Mouse (Mus musculus): ENCODE results near the gene Cdyl. TPM values are rescaled to one million over a fixed set of nuclear protein-coding genes. Genes with fewer than 3 reads are reported as not detected.

Gene Cdyl
- polyA plus RNA-seq, 1 experiment from 2014 or later = 13.1 TPM

- peaks cover 12% of the 10 kb centered on the region for H3K4me1 ChIP-seq
These were observed 149.9 kb downstream of the Cdyl start for GRCm38 (mm10) chr13:35809252-35810159.

GRCm38 (mm10) chr13:35810160-35810537 is 150.5 kb downstream of the Cdyl start:
- H3K4me3 ChIP-seq (replicated peaks) = no peak overlapping the region
- H3K9me3 ChIP-seq (replicated peaks) = no peaks in the 10 kb centered on the region
- WGBS = 66% methylated on average over 6 of the region's 6 CpGs
- ATAC-seq (replicated peaks; ENCODE audit: low FRiP score) = no peak
- no peaks in the 10 kb centered on the region for H3K27me3 ChIP-seq
- peaks cover 12% of the 10 kb centered on the region for H3K4me1 ChIP-seq
- H3K4me2 ChIP-seq = no peak overlapping the region
- no peak overlapping the region for H3K27ac ChIP-seq
- no peaks in the 10 kb centered on the region for H3K36me3 ChIP-seq
- no peak overlapping the region for H3K9ac ChIP-seq

More at GRCm38 (mm10) chr13:35809252-35810159, 149.9 kb downstream of the Cdyl start:
- Histone ChIP-seq H3K36me3 (no peaks in the 10 kb centered on the region), H3K9me3 (replicated peaks) (no peaks in the 10 kb centered on the region), H3K9ac (no peak overlapping the region), H3K4me3 (replicated peaks) (no peak overlapping the region), H3K27ac (no peak overlapping the region), H3K4me2 (no peak overlapping the region), H3K27me3 (no peaks in the 10 kb centered on the region)
- ATAC-seq (replicated peaks; ENCODE audit: low FRiP score) = no peak
- 59% methylated on average over 5 of the region's 5 CpGs for WGBS

- Histone ChIP-seq H3K4me1 (peaks cover 12% of the 10 kb centered on the region), H3K27me3 (no peaks in the 10 kb centered on the region), H3K27ac (no peak overlapping the region), H3K36me3 (peaks cover 7% of the 10 kb centered on the region), H3K4me2 (no peak overlapping the region), H3K4me3 (replicated peaks) (no peak overlapping the region), H3K9me3 (replicated peaks) (no peaks in the 10 kb centered on the region), H3K9ac (no peak overlapping the region)
- no peak for ATAC-seq (replicated peaks; ENCODE audit: low FRiP score)
- 74% methylated on average over 11 of the region's 11 CpGs for WGBS
These were observed 151.9 kb downstream of the Cdyl start for GRCm38 (mm10) chr13:35811361-35812190.

- H3K4me2 ChIP-seq = no peak overlapping the region
- whole genome bisulfite sequencing = 58% methylated on average over 6 of the region's 6 CpGs
These were observed 152.5 kb downstream of the Cdyl start for GRCm38 (mm10) chr13:35812191-35812440.

GRCm38 (mm10) chr13:35813348-35814127 is 153.9 kb downstream of the Cdyl start:
- H3K9ac ChIP-seq = no peak overlapping the region
- peaks cover 28% of the 10 kb centered on the region for H3K4me1 ChIP-seq
- WGBS = 80% methylated on average over 7 of the region's 7 CpGs
- H3K36me3 ChIP-seq = peaks cover 26% of the 10 kb centered on the region
- H3K9me3 ChIP-seq (replicated peaks) = no peaks in the 10 kb centered on the region
- no peak for ATAC-seq (replicated peaks; ENCODE audit: low FRiP score)
- no peaks in the 10 kb centered on the region for H3K27me3 ChIP-seq
- H3K4me3 ChIP-seq (replicated peaks) = no peak overlapping the region
- H3K4me2 ChIP-seq = no peak overlapping the region
- no peak overlapping the region for H3K27ac ChIP-seq

More at GRCm38 (mm10) chr13:35812191-35812440, 152.5 kb downstream of the Cdyl start:
- Histone ChIP-seq H3K27ac (no peak overlapping the region), H3K27me3 (no peaks in the 10 kb centered on the region), H3K9ac (no peak overlapping the region), H3K36me3 (peaks cover 13% of the 10 kb centered on the region), H3K4me3 (replicated peaks) (no peak overlapping the region), H3K4me1 (peaks cover 13% of the 10 kb centered on the region), H3K9me3 (replicated peaks) (no peaks in the 10 kb centered on the region)
- ATAC-seq (replicated peaks; ENCODE audit: low FRiP score) = peak; percentile 60; the same call in 1 of the 2 replicates

- H3K4me3 ChIP-seq (replicated peaks) = no peak overlapping the region
- H3K36me3 ChIP-seq = peaks cover 38% of the 10 kb centered on the region
- no peak overlapping the region for H3K4me2 ChIP-seq
- 85% methylated on average over 8 of the region's 8 CpGs for WGBS
- H3K4me1 ChIP-seq = peaks cover 20% of the 10 kb centered on the region; the same call in 1 of the 2 replicates
- no peaks in the 10 kb centered on the region for H3K27me3 ChIP-seq
- H3K9ac ChIP-seq = no peak overlapping the region
- no peak for ATAC-seq (replicated peaks; ENCODE audit: low FRiP score)
- no peak overlapping the region for H3K27ac ChIP-seq
- H3K9me3 ChIP-seq (replicated peaks) = no peaks in the 10 kb centered on the region
These were observed 155.6 kb downstream of the Cdyl start for GRCm38 (mm10) chr13:35815205-35815726.

- no peak overlapping the region for H3K4me3 ChIP-seq (replicated peaks)
- no peak for ATAC-seq (replicated peaks; ENCODE audit: low FRiP score)
- WGBS = 84% methylated on average over 16 of the region's 16 CpGs
These were observed 156.2 kb downstream of the Cdyl start for GRCm38 (mm10) chr13:35815782-35816368.

GRCm38 (mm10) chr13:35817626-35818025 is 158.0 kb downstream of the Cdyl start:
- Histone ChIP-seq H3K4me1 (peaks cover 19% of the 10 kb centered on the region; the same call in 1 of the 2 replicates), H3K4me2 (no peak overlapping the region), H3K36me3 (peaks cover 38% of the 10 kb centered on the region), H3K4me3 (replicated peaks) (no peak overlapping the region), H3K9me3 (replicated peaks) (no peaks in the 10 kb centered on the region), H3K27me3 (no peaks in the 10 kb centered on the region), H3K9ac (no peak overlapping the region), H3K27ac (peak overlapping the region; percentile 14; the same call in 1 of the 2 replicates)
- WGBS = 54% methylated on average over 3 of the region's 3 CpGs
- ATAC-seq (replicated peaks; ENCODE audit: low FRiP score) = no peak

More at GRCm38 (mm10) chr13:35815782-35816368, 156.2 kb downstream of the Cdyl start:
- Histone ChIP-seq H3K9ac (no peak overlapping the region), H3K9me3 (replicated peaks) (no peaks in the 10 kb centered on the region), H3K4me1 (peaks cover 20% of the 10 kb centered on the region; the same call in 1 of the 2 replicates), H3K27me3 (no peaks in the 10 kb centered on the region), H3K4me2 (no peak overlapping the region), H3K27ac (no peak overlapping the region), H3K36me3 (peaks cover 38% of the 10 kb centered on the region)

GRCm38 (mm10) chr13:35818060-35818459 is 158.4 kb downstream of the Cdyl start:
- H3K9ac ChIP-seq = no peak overlapping the region
- WGBS = 71% methylated on average over 4 of the region's 4 CpGs
- ATAC-seq (replicated peaks; ENCODE audit: low FRiP score) = no peak
- no peak overlapping the region for H3K4me3 ChIP-seq (replicated peaks)
- H3K4me2 ChIP-seq = no peak overlapping the region
- no peaks in the 10 kb centered on the region for H3K27me3 ChIP-seq
- peaks cover 19% of the 10 kb centered on the region; the same call in 1 of the 2 replicates for H3K4me1 ChIP-seq
- H3K27ac ChIP-seq = peak overlapping the region; percentile 14; the same call in 1 of the 2 replicates
- H3K36me3 ChIP-seq = peaks cover 40% of the 10 kb centered on the region
- no peaks in the 10 kb centered on the region for H3K9me3 ChIP-seq (replicated peaks)

GRCm38 (mm10) chr13:35821821-35822454 is 162.3 kb downstream of the Cdyl start:
- H3K4me3 ChIP-seq (replicated peaks) = no peak overlapping the region
- peak overlapping the region; percentile 38; the same call in 1 of the 2 replicates for H3K27ac ChIP-seq
- H3K4me2 ChIP-seq = no peak overlapping the region
- no peaks in the 10 kb centered on the region for H3K9me3 ChIP-seq (replicated peaks)
- H3K4me1 ChIP-seq = peaks cover 19% of the 10 kb centered on the region; the same call in 1 of the 2 replicates
- ATAC-seq (replicated peaks; ENCODE audit: low FRiP score) = no peak
- H3K36me3 ChIP-seq = peaks cover 49% of the 10 kb centered on the region
- H3K27me3 ChIP-seq = no peaks in the 10 kb centered on the region
- 52% methylated on average over 10 of the region's 10 CpGs for WGBS
- H3K9ac ChIP-seq = no peak overlapping the region

- ATAC-seq (replicated peaks; ENCODE audit: low FRiP score) = no peak
- Histone ChIP-seq H3K4me1 (peaks cover 12% of the 10 kb centered on the region; the same call in 1 of the 2 replicates), H3K4me3 (replicated peaks) (no peak overlapping the region), H3K36me3 (peaks cover 41% of the 10 kb centered on the region), H3K4me2 (no peak overlapping the region), H3K9me3 (replicated peaks) (no peaks in the 10 kb centered on the region), H3K9ac (no peak overlapping the region), H3K27ac (no peak overlapping the region), H3K27me3 (no peaks in the 10 kb centered on the region)
- 71% methylated on average over 8 of the region's 8 CpGs for WGBS
These were observed 163.2 kb downstream of the Cdyl start for GRCm38 (mm10) chr13:35822795-35823194.
